8 mouse cellular contexts compared by ENCODE assay signal in the genomic region with DNA sequence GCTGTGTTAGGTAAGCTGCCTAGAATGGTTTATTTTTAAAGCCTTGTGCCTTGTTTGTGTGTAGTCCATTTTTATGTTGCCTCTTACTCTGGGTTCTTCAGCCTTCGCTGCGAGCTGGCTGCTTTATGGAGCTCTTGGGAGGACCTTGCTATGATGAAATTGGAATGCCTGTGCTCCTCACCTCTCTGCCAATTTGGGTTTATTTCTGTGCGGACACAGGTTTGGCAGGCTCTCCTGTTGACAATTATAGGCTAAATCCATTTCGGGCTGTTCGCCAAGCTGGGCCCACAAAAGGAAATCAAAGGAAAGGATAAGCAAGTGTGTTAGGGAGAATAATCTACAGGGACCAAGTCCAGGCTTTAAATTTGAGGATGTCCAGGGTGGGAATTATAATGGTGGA.
DNase-seq lines count a peak whose midpoint lies in the region; ATAC-seq and TF ChIP-seq lines count a peak whose summit lies in the region.
"Had no signal": no experiment of that assay in that cellular context is flagged by ENCODE, and none has a peak within 500 bp of the region (broad histone marks: within the 10 kb centered on the region; RNA-seq: fewer than 3 reads in every experiment).

No protein-coding gene starts in this region.

- H3K9ac ChIP-seq in midbrain, embryonic 16.5 days (ENCODE audit: low read depth, low read length): no peak overlapping the region
- no peak overlapping the region for H3K9ac ChIP-seq in heart, embryonic 13.5 days
- H3K9ac ChIP-seq in stomach, postnatal 0 days (ENCODE audit: low read length): no peak overlapping the region

- ATAC-seq in midbrain, embryonic 16.5 days: peak; percentile 48; the same call in 1 of the 2 replicates
- ATAC-seq in heart, embryonic 13.5 days (ENCODE audit: extremely low read depth, insufficient number of reproducible peaks, low FRiP score, low TSS enrichment): no peak
- ATAC-seq in stomach, postnatal 0 days (ENCODE audit: low FRiP score, low TSS enrichment): peak; percentile 38; the same call in 1 of the 2 replicates

- H3K27me3 ChIP-seq in midbrain, embryonic 16.5 days (ENCODE audit: control insufficient read depth, insufficient read depth, low read depth, low read length): no peaks in the 10 kb centered on the region
- no peaks in the 10 kb centered on the region for H3K27me3 ChIP-seq in midbrain, embryonic 10.5 days (ENCODE audit: low read depth, poor library complexity, severe bottlenecking)
- H3K27me3 ChIP-seq in heart, embryonic 13.5 days (replicated peaks): no peaks in the 10 kb centered on the region
- no peaks in the 10 kb centered on the region for H3K27me3 ChIP-seq in stomach, postnatal 0 days (ENCODE audit: control insufficient read depth, insufficient read depth, low read length)

- H3K9me3 ChIP-seq in midbrain, embryonic 16.5 days (replicated peaks; ENCODE audit: control insufficient read depth, low read length, poor library complexity, severe bottlenecking): no peaks in the 10 kb centered on the region
- H3K9me3 ChIP-seq in midbrain, embryonic 10.5 days (replicated peaks): no peaks in the 10 kb centered on the region
- H3K9me3 ChIP-seq in heart, embryonic 13.5 days: no peaks in the 10 kb centered on the region
- no peaks in the 10 kb centered on the region for H3K9me3 ChIP-seq in stomach, postnatal 0 days (ENCODE audit: control insufficient read depth, low read length)

- H3K27ac ChIP-seq in midbrain, embryonic 16.5 days (ENCODE audit: low read length): no peak overlapping the region
- no peak overlapping the region for H3K27ac ChIP-seq in midbrain, embryonic 10.5 days (replicated peaks)
- peak overlapping the region; percentile 37 for H3K27ac ChIP-seq in heart, embryonic 13.5 days (replicated peaks)
- H3K27ac ChIP-seq in stomach, postnatal 0 days (replicated peaks): no peak overlapping the region
- H3K27ac ChIP-seq: macrophage had no signal

- H3K4me3 ChIP-seq in midbrain, embryonic 16.5 days (ENCODE audit: low read depth, low read length): no peak overlapping the region
- no peak overlapping the region for H3K4me3 ChIP-seq in midbrain, embryonic 10.5 days
- H3K4me3 ChIP-seq in heart, embryonic 13.5 days: no peak overlapping the region
- no peak overlapping the region for H3K4me3 ChIP-seq in stomach, postnatal 0 days (ENCODE audit: low read depth, low read length)

- DNase-seq in midbrain, embryonic 10.5 days (ENCODE audit: low spot score): no peak
- peak; percentile 69 to 78 for DNase-seq in cerebellum, postnatal 36 days
- no peak for DNase-seq in stomach, postnatal 0 days (ENCODE audit: low spot score)
- no peak for DNase-seq in embryo, embryonic 10 days (ENCODE audit: low spot score)
- no peak for DNase-seq in frontal cortex, postnatal 25 days (ENCODE audit: low spot score in 2 of 2)

- H3K4me2 ChIP-seq in midbrain, embryonic 16.5 days (ENCODE audit: low read length): no peak overlapping the region
- no peak overlapping the region for H3K4me2 ChIP-seq in heart, embryonic 13.5 days
- H3K4me2 ChIP-seq in stomach, postnatal 0 days (replicated peaks; ENCODE audit: low read depth): no peak overlapping the region

- WGBS in midbrain, embryonic 16.5 days: 66% methylated on average over 5 of the region's 5 CpGs
- WGBS in midbrain, embryonic 10.5 days: 93% methylated on average over 5 of the region's 5 CpGs
- 51% methylated on average over 5 of the region's 5 CpGs for WGBS in heart, embryonic 13.5 days
- WGBS in stomach, postnatal 0 days: 42% methylated on average over 5 of the region's 5 CpGs

- no peak for TF ChIP-seq EP300 in stomach, postnatal 0 days (optimal IDR thresholded peaks at IDR 0.05)

- no peak for TF ChIP-seq CTCF in stomach, postnatal 0 days (IDR thresholded peaks at IDR 0.05; ENCODE audit: low read depth)

- no peaks in the 10 kb centered on the region for H3K4me1 ChIP-seq in midbrain, embryonic 16.5 days (ENCODE audit: control insufficient read depth, insufficient read depth, low read length)
- H3K4me1 ChIP-seq in midbrain, embryonic 10.5 days: no peaks in the 10 kb centered on the region
- peaks cover 14% of the 10 kb centered on the region for H3K4me1 ChIP-seq in heart, embryonic 13.5 days
- H3K4me1 ChIP-seq in stomach, postnatal 0 days (replicated peaks; ENCODE audit: control insufficient read depth, insufficient read depth): no peaks in the 10 kb centered on the region

- H3K36me3 ChIP-seq in midbrain, embryonic 16.5 days (ENCODE audit: control insufficient read depth, insufficient read depth, low read length): no peaks in the 10 kb centered on the region
- H3K36me3 ChIP-seq in midbrain, embryonic 10.5 days: no peaks in the 10 kb centered on the region
- no peaks in the 10 kb centered on the region for H3K36me3 ChIP-seq in heart, embryonic 13.5 days
- H3K36me3 ChIP-seq in stomach, postnatal 0 days (ENCODE audit: control insufficient read depth, insufficient read depth, low read length): no peaks in the 10 kb centered on the region

Comparison
In these comparisons a context has a peak if more than half of its experiments do, and no peak if none do; other contexts are left out.
1. DNase-seq: peak in cerebellum, postnatal 36 days (2 of 2); none in midbrain, embryonic 10.5 days (single experiment), stomach, postnatal 0 days (single experiment), embryo, embryonic 10 days (single experiment) and frontal cortex, postnatal 25 days (0 of 2).